Mouse (Mus musculus): ENCODE results near the gene Dap. TPM values are rescaled to one million over a fixed set of nuclear protein-coding genes. Genes with fewer than 3 reads are reported as not detected.

The Dap gene
- total RNA-seq, 2 experiments from 2014 or later = 14.7 to 17.0 TPM

Other genes with a start within 250 kb of the Dap start
- gene Ankrd33b, start 143.4 kb downstream of the Dap start, total RNA-seq (2021) = 10 to 100 TPM; 19.2 to 23.7 TPM
- gene Ropn1l, start 229.4 kb downstream of the Dap start, total RNA-seq (2021) = 1 to 10 TPM in 1 of 2 experiments, not detected in 1; 1.3 TPM

All from layer of hippocampus, postnatal 14 days (tissue).